Mouse (Mus musculus): ENCODE data around the gene Vma21-ps. TPM values are rescaled to one million over a fixed set of nuclear protein-coding genes. Genes with fewer than 3 reads are reported as not detected.
"Not testable (repeated sequence)": the region's sequence is repeated elsewhere in the genome, so short reads cannot be mapped to it uniquely, and the experiment has no call there.

Gene Vma21-ps
- polyA plus RNA-seq (2012; rRNA removed) = not detected in 2 replicates

DNA sequence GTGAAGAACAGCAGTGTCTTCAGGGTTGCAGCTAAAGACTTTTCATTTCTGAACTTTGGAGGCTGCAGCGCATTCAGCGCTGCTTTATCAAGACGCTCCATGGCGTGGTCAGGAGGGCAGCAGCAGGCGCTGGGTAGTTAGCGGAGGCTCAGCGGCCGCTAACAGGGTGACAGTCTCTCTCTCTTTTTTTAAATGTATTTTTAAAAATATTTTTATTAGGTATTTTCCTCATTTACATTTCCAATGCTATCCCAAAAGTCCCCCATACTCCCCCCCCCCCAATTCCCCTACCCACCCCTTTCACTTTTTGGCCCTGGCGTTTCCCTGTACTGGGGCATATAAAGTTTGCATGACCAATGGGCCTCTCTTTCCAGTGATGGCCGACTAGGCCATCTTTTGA, at the start of gene Vma21-ps:
Vma21-ps (minus strand) TSS at position 101 of the 400 bp plus-strand sequence.
- H3K27me3 ChIP-seq (ENCODE audit: control insufficient read depth, insufficient read depth, low read length); H3K4me3 ChIP-seq (ENCODE audit: low read depth, low read length); H3K27ac ChIP-seq (ENCODE audit: insufficient read depth, low read depth, low read length); H3K4me1 ChIP-seq (ENCODE audit: control insufficient read depth, insufficient read depth, insufficient read length, low read length); H3K36me3 ChIP-seq (ENCODE audit: control insufficient read depth, insufficient read depth, low read length): not testable (repeated sequence)
- 97% methylated on average over 10 of the region's 10 CpGs for WGBS

DNA sequence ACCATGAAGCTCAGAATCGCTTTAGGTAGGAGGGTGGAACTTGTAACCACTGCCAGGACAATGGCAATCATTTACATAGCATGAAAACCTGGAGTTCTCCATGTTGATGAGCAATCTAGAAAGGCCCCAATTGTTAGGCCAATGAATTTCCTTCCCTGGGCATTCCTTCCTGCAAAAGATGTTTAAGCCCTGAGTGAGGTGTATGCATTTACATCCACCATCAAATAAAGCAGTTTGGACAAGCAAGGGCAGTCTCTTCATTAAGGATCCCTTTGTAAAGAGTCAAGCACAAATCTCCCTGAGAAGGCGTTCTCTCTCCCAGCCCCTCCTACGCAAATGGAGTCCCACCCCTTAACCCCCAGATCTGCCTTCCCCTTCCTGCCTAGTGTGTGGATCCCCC, 46.0 kb upstream of the Vma21-ps start:
- no peaks in the 10 kb centered on the region for H3K27me3 ChIP-seq (ENCODE audit: control insufficient read depth, insufficient read depth, low read length)
- 83% methylated on average over 3 of the region's 3 CpGs for WGBS
- H3K36me3 ChIP-seq (ENCODE audit: control insufficient read depth, insufficient read depth, low read length) = no peaks in the 10 kb centered on the region
- no peak overlapping the region for H3K27ac ChIP-seq (ENCODE audit: insufficient read depth, low read depth, low read length)
- no peak overlapping the region for H3K4me3 ChIP-seq (ENCODE audit: low read depth, low read length)
- H3K4me1 ChIP-seq (ENCODE audit: control insufficient read depth, insufficient read depth, insufficient read length, low read length) = no peaks in the 10 kb centered on the region
- no peak for TF ChIP-seq POLR2A (IDR thresholded peaks at IDR 0.05; ENCODE audit: low read depth, low read length)

DNA sequence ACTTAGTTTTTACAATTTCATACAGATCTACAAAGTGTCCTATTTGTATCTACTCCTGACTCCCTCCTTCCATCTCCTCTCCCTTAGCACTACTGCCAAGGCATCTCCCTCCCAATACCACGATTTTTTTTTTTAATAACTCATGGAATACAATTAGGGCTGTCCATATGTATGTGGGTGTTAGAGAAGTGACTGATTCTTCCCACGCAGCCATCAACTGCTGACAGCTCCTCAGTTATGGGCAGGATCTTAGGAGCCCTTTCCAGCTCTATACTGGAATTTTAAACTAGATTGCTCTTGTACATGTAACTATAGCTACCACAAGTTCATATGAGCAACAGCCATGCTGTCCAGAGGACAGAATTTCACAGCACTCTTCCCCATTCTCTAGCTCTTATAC, 33.6 kb upstream of the Vma21-ps start:
- TF ChIP-seq CTCF (IDR thresholded peaks at IDR 0.05; ENCODE audit: extremely low read depth, insufficient read length, insufficient replicate concordance, low read depth, low read length) = no peak
- no peak for TF ChIP-seq POLR2A (IDR thresholded peaks at IDR 0.05; ENCODE audit: low read depth, low read length)
- no peaks in the 10 kb centered on the region for H3K36me3 ChIP-seq (ENCODE audit: control insufficient read depth, insufficient read depth, low read length)
- no peak overlapping the region for H3K27ac ChIP-seq (ENCODE audit: insufficient read depth, low read depth, low read length)
- H3K4me1 ChIP-seq (ENCODE audit: control insufficient read depth, insufficient read depth, insufficient read length, low read length) = no peaks in the 10 kb centered on the region
- H3K4me3 ChIP-seq (ENCODE audit: low read depth, low read length) = no peak overlapping the region
- no peaks in the 10 kb centered on the region for H3K27me3 ChIP-seq (ENCODE audit: control insufficient read depth, insufficient read depth, low read length)
- 67% methylated on average over 2 of the region's 2 CpGs for WGBS

DNA sequence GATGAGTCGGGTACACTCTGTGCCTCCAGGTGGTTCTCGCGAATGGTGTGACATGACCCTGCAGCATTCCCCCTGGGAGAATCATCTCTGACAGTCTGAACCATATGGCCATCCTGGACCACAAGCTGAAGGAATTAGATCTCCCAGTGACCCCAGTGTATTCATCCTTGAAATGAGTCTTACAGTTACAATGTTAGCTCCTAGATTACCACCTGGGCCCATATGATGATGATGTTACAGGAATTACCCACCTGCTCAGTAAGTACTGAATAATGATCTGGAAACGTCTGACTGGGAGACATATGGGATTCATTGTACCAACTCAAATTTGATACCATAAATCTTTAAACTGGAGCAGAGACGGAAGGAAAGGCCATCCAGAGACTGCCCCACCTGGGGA, 29.4 kb upstream of the Vma21-ps start:
- TF ChIP-seq CTCF (IDR thresholded peaks at IDR 0.05; ENCODE audit: extremely low read depth, insufficient read length, insufficient replicate concordance, low read depth, low read length) (no peak), POLR2A (IDR thresholded peaks at IDR 0.05; ENCODE audit: low read depth, low read length) (no peak)
- H3K27ac ChIP-seq (ENCODE audit: insufficient read depth, low read depth, low read length) = no peak overlapping the region
- 79% methylated on average over 5 of the region's 5 CpGs for WGBS
- H3K4me3 ChIP-seq (ENCODE audit: low read depth, low read length) = no peak overlapping the region
- no peaks in the 10 kb centered on the region for H3K4me1 ChIP-seq (ENCODE audit: control insufficient read depth, insufficient read depth, insufficient read length, low read length)
- no peaks in the 10 kb centered on the region for H3K27me3 ChIP-seq (ENCODE audit: control insufficient read depth, insufficient read depth, low read length)
- no peaks in the 10 kb centered on the region for H3K36me3 ChIP-seq (ENCODE audit: control insufficient read depth, insufficient read depth, low read length)

DNA sequence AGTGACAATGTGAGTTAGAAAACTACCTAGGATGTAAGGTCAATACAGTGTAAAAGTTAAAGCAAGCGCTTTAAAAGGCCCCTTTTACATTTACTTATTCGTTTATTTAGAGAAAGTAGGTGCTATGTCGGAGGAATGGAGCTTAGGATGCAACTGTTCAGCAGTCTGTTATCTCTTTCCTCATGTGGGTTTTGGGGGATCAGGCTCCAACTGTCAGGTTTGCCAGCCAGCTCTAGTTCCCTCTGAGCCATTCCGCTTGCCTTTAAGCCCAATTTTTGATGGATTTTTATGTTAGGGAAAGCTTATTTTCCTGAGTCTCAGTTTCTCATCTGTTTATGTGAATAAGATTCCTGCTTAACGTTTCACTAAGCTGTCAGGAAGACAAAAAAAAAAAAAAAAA, 22.3 kb upstream of the Vma21-ps start:
- no peaks in the 10 kb centered on the region for H3K27me3 ChIP-seq (ENCODE audit: control insufficient read depth, insufficient read depth, low read length)
- H3K27ac ChIP-seq (ENCODE audit: insufficient read depth, low read depth, low read length) = no peak overlapping the region
- no peaks in the 10 kb centered on the region for H3K36me3 ChIP-seq (ENCODE audit: control insufficient read depth, insufficient read depth, low read length)
- TF ChIP-seq POLR2A (IDR thresholded peaks at IDR 0.05; ENCODE audit: low read depth, low read length) (no peak), CTCF (IDR thresholded peaks at IDR 0.05; ENCODE audit: extremely low read depth, insufficient read length, insufficient replicate concordance, low read depth, low read length) (no peak)
- no peak overlapping the region for H3K4me3 ChIP-seq (ENCODE audit: low read depth, low read length)
- 76% methylated on average over 5 of the region's 5 CpGs for WGBS
- H3K4me1 ChIP-seq (ENCODE audit: control insufficient read depth, insufficient read depth, insufficient read length, low read length) = no peaks in the 10 kb centered on the region

DNA sequence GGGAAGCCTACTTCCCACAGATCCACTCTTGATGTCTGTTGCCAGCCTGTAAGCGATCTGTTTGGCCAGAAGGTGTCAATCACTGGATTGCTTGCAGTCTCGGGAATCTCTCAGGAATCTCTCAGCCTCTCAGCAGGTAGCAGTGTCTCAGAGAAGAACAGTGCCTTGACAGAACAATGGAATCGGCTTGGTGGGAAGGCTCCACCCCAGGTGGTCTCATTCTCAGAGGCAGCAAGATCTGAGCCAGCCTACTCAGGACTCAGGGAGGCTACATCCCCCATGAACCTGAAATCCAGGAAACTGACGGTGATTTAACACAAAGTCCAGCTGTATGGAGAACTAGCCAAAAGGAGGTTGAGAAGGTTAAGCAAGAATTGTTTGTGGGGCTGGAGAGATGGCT, 20.5 kb upstream of the Vma21-ps start:
- H3K4me1 ChIP-seq (ENCODE audit: control insufficient read depth, insufficient read depth, insufficient read length, low read length) = no peaks in the 10 kb centered on the region
- TF ChIP-seq CTCF (IDR thresholded peaks at IDR 0.05; ENCODE audit: extremely low read depth, insufficient read length, insufficient replicate concordance, low read depth, low read length) (no peak), POLR2A (IDR thresholded peaks at IDR 0.05; ENCODE audit: low read depth, low read length) (no peak)
- H3K4me3 ChIP-seq (ENCODE audit: low read depth, low read length) = no peak overlapping the region
- H3K27ac ChIP-seq (ENCODE audit: insufficient read depth, low read depth, low read length) = no peak overlapping the region
- H3K36me3 ChIP-seq (ENCODE audit: control insufficient read depth, insufficient read depth, low read length) = no peaks in the 10 kb centered on the region
- no peaks in the 10 kb centered on the region for H3K27me3 ChIP-seq (ENCODE audit: control insufficient read depth, insufficient read depth, low read length)
- 30% methylated on average over 4 of the region's 4 CpGs for WGBS

DNA sequence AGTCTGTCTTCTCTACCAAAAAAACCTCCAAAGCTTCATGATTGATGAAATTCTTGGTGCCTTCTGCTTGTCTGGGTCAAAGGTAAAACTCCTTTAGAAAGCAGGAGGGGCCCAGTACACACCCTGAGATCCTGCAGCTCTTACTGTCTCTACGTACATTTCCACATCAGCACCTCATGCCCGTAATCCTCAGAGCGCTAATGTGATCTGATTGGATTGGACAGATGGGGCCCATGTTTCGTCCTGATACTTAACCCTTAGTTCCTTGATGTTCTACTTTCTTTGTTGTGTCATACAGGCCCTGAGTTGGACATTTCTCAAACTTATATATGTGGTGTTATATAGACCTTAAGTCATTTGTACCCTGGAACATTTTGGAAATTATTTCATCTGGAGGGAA, 9.6 kb downstream of the Vma21-ps start:
- Histone ChIP-seq H3K4me3 (ENCODE audit: low read depth, low read length) (no peak overlapping the region), H3K36me3 (ENCODE audit: control insufficient read depth, insufficient read depth, low read length) (peaks cover 5% of the 10 kb centered on the region), H3K27me3 (ENCODE audit: control insufficient read depth, insufficient read depth, low read length) (no peaks in the 10 kb centered on the region), H3K27ac (ENCODE audit: insufficient read depth, low read depth, low read length) (no peak overlapping the region), H3K4me1 (ENCODE audit: control insufficient read depth, insufficient read depth, insufficient read length, low read length) (no peaks in the 10 kb centered on the region)
- WGBS = 90% methylated on average over 4 of the region's 4 CpGs
- TF ChIP-seq POLR2A (IDR thresholded peaks at IDR 0.05; ENCODE audit: low read depth, low read length) (no peak), CTCF (IDR thresholded peaks at IDR 0.05; ENCODE audit: extremely low read depth, insufficient read length, insufficient replicate concordance, low read depth, low read length) (no peak)

DNA sequence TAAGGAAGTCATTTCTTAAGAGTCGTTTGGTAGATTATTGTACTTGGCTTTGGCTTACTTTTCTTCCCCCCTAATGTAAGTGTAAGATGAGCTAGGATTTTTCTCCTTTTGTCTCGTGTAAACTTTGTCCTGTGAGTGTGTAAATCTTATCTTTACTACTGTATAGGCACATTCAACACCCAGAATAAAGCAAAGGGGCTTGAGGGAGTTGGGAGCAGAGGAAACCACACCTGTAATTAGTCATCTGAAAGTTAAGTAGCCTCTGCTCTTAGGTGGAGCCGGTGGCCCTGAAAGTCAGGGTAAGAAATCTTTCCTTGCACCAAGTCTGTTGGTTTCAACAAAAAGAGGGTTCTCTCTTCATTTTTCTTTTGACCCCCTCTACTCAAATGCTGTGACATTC, 23.6 kb downstream of the Vma21-ps start:
- H3K36me3 ChIP-seq (ENCODE audit: control insufficient read depth, insufficient read depth, low read length) = peaks cover 15% of the 10 kb centered on the region
- H3K4me3 ChIP-seq (ENCODE audit: low read depth, low read length) = no peak overlapping the region
- H3K27me3 ChIP-seq (ENCODE audit: control insufficient read depth, insufficient read depth, low read length) = no peaks in the 10 kb centered on the region
- peaks cover 3% of the 10 kb centered on the region; the same call in 1 of the 2 replicates for H3K4me1 ChIP-seq (ENCODE audit: control insufficient read depth, insufficient read depth, insufficient read length, low read length)
- no peak overlapping the region for H3K27ac ChIP-seq (ENCODE audit: insufficient read depth, low read depth, low read length)
- TF ChIP-seq POLR2A (IDR thresholded peaks at IDR 0.05; ENCODE audit: low read depth, low read length) = no peak
- no peak for TF ChIP-seq CTCF (IDR thresholded peaks at IDR 0.05; ENCODE audit: extremely low read depth, insufficient read length, insufficient replicate concordance, low read depth, low read length)
- WGBS = 28% methylated on average over 3 of the region's 3 CpGs
